Mouse (Mus musculus): Measurements from ENCODE around the gene Ahdc1. TPM values are rescaled to one million over a fixed set of nuclear protein-coding genes. Genes with fewer than 3 reads are reported as not detected.

The Ahdc1 gene
- total and polyA plus RNA-seq, 3 experiments, result 1.6 to 19.9 (median 8.4) TPM

DNA sequence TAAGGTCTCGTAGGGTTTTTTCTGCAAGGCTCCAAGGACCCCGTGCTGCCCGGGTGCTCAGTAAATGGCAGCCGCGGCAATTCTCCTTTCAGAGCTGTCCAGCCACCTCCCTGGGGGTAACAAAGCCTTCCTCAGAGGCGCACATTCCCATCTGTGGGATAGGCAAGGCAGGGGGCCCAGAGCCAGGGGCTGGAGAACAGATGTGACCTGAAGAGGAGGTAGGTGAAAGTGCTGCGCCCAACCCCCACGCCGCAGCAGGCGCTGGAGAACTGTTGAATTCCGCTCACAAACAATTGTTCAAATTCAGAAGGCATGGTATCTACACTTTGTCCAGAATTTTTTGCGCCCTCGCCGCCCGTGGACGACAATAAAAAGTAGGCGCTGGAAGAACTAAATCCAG is 449 bp upstream of the Ahdc1 start:
- Histone ChIP-seq H3K9ac (ENCODE audit: insufficient read depth, low read depth) (no peak overlapping the region), H3K27me3 (replicated peaks) (peaks cover 16% of the 10 kb centered on the region), H3K9me3 (replicated peaks; ENCODE audit: low read length) (no peaks in the 10 kb centered on the region), H3K4me3 (replicated peaks in 1 of 3; ENCODE audit: low read depth in 2 of 3, low read length in 2 of 3, poor library complexity in 1 of 3) (no peak overlapping the region), H3K79me2 (replicated peaks; ENCODE audit: control insufficient read depth, extremely low read depth, insufficient read depth, poor library complexity, severe bottlenecking) (peaks cover 3% of the 10 kb centered on the region; the same call in 1 of the 2 replicates), H3K4me2 (ENCODE audit: insufficient read depth, low read depth, poor library complexity, severe bottlenecking) (no peak overlapping the region; the same call in 1 of the 2 replicates), H3K36me3 (replicated peaks in 1 of 2; ENCODE audit: control insufficient read depth in 1 of 2, insufficient read depth in 1 of 2, low read length in 1 of 2) (no peaks in the 10 kb centered on the region), H3K4me1 (ENCODE audit: control insufficient read depth in 1 of 2, insufficient read depth in 2 of 2) (peaks cover 7 to 20% of the 10 kb centered on the region in 2 experiments), H3K27ac (ENCODE audit: insufficient read depth, low read depth) (no peak overlapping the region)
- no peak for TF ChIP-seq NRF1 (IDR thresholded peaks at IDR 0.05; ENCODE audit: low read depth, low read length)
- no peak for TF ChIP-seq CHD2 (IDR thresholded peaks at IDR 0.05; ENCODE audit: low read length)
- no peak for TF ChIP-seq BHLHE40 (IDR thresholded peaks at IDR 0.05; ENCODE audit: low read depth, low read length)
- TF ChIP-seq TBP (conservative IDR thresholded peaks at IDR 0.05; ENCODE audit: low read depth, low read length), result no peak
- no peak for TF ChIP-seq TCF12 (IDR thresholded peaks at IDR 0.05; ENCODE audit: low read depth, low read length)
- no peak for TF ChIP-seq RAD21 (IDR thresholded peaks at IDR 0.05; ENCODE audit: low read depth, low read length)
- TF ChIP-seq MYC (IDR thresholded peaks at IDR 0.05; ENCODE audit: low read depth, low read length), result no peak
- TF ChIP-seq POLR2A (IDR thresholded peaks at IDR 0.05; ENCODE audit: low read depth, low read length), result no peak
- no peak for TF ChIP-seq MAFK (IDR thresholded peaks at IDR 0.05; ENCODE audit: insufficient replicate concordance, low read length)
- TF ChIP-seq E2F4 (IDR thresholded peaks at IDR 0.05; ENCODE audit: insufficient replicate concordance, low read depth, low read length), result no peak
- TF ChIP-seq MXI1 (IDR thresholded peaks at IDR 0.05; ENCODE audit: low read depth, low read length), result no peak
- TF ChIP-seq USF1 (IDR thresholded peaks at IDR 0.05; ENCODE audit: low read depth, low read length), result no peak
- DNase-seq (ENCODE audit: extremely low read depth), result no peak
- in situ Hi-C loops (cut with MboI; ENCODE audit: low pct_ligation_motif_present, low pct_unique_long_range_greater_than_20kb, low sequenced_read_pairs), result loop anchor here (5.0 to 10.0 kb wide), 2 partner anchors 37 to 194 kb away; no protein-coding TSS in a partner anchor
- dilution Hi-C loops (cut with MboI; ENCODE audit: extremely low pct_ligation_motif_present, extremely low pct_unique_long_range_greater_than_20kb, low sequenced_read_pairs), result no loop called here

DNA sequence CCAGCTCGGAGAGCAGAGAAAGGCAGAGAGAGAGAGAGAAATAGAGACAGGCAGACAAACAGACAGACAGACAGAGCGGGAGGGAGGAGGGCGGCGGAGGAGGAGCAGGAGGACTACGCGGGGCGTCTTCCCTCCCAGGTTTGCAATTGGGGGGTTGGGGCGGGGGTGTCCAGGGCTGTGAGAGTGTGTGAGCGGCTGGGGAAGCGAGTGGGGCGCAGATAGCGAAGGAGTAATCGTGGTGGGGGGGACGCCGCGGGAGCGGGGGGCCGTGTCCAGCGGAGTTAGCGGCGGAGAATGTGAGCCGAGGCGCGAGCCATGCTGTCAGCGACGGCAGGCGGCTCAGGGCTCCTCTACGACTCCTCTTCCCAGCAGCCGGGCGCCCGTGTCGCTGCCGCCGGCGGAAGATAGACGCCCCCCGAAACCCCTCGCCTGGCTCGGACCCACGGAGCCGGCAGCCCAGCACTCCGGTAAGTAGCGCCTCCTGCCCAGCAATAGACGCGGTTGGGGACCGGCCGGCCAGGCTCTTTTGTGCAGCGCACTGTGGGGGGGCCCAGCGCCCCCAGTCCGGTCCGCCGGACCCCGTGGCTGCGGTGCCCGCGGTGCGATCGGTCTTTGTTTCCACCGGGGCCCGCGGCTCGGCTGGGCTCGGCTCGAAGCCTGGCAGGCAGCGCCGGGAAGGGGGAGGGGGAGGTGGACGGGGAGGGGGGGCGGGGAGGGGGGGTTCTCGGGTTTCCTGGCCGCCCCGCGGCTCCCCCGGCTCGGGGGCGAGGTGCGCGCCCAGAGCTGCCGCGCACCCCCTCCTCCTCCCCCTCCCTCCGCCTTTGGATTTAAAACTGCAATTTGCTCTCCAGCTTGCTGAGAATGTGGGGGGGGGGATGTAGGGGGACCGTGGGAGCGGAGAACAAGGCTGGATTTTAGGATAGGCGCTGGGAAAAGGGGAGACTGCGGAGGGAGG is 1.0 kb downstream of the Ahdc1 start:
- in situ Hi-C loops (cut with MboI; ENCODE audit: low pct_ligation_motif_present, low pct_unique_long_range_greater_than_20kb, low sequenced_read_pairs) (loop anchor here (5.0 to 10.0 kb wide), 2 partner anchors 35 to 193 kb away; no protein-coding TSS in a partner anchor), dilution Hi-C loops (cut with MboI; ENCODE audit: extremely low pct_ligation_motif_present, extremely low pct_unique_long_range_greater_than_20kb, low sequenced_read_pairs) (no loop called here)
- Histone ChIP-seq H3K9ac (ENCODE audit: insufficient read depth, low read depth) (peak overlapping the region; percentile 25), H3K27me3 (replicated peaks) (peaks cover 16% of the 10 kb centered on the region), H3K4me1 (ENCODE audit: control insufficient read depth in 1 of 2, insufficient read depth in 2 of 2) (peaks cover 10 to 35% of the 10 kb centered on the region in 2 experiments), H3K27ac (ENCODE audit: insufficient read depth, low read depth) (peak overlapping the region; percentile 46; the same call in 1 of the 2 replicates), H3K4me3 (replicated peaks in 1 of 3; ENCODE audit: low read depth in 2 of 3, low read length in 2 of 3, poor library complexity in 1 of 3) (peak overlapping the region; percentile 78 to 94 (median 85)), H3K36me3 (replicated peaks in 1 of 2; ENCODE audit: control insufficient read depth in 1 of 2, insufficient read depth in 1 of 2, low read length in 1 of 2) (peaks cover 0 to 14% of the 10 kb centered on the region in 2 experiments), H3K4me2 (ENCODE audit: insufficient read depth, low read depth, poor library complexity, severe bottlenecking) (peak overlapping the region; percentile 97), H3K9me3 (replicated peaks; ENCODE audit: low read length) (no peaks in the 10 kb centered on the region), H3K79me2 (replicated peaks; ENCODE audit: control insufficient read depth, extremely low read depth, insufficient read depth, poor library complexity, severe bottlenecking) (peaks cover 3% of the 10 kb centered on the region; the same call in 1 of the 2 replicates)
- DNase-seq (ENCODE audit: extremely low read depth), result no peak
- no peak for TF ChIP-seq E2F4 (IDR thresholded peaks at IDR 0.05; ENCODE audit: insufficient replicate concordance, low read depth, low read length)
- peak; percentile 14 for TF ChIP-seq SIN3A (IDR thresholded peaks at IDR 0.05; ENCODE audit: low read length)
